Mouse (Mus musculus): ENCODE results near the gene Maml3. TPM values are rescaled to one million over a fixed set of nuclear protein-coding genes. Genes with fewer than 3 reads are reported as not detected.

The Maml3 gene
- polyA plus RNA-seq, 1 experiment from 2014 or later: 8.0 TPM

DNA sequence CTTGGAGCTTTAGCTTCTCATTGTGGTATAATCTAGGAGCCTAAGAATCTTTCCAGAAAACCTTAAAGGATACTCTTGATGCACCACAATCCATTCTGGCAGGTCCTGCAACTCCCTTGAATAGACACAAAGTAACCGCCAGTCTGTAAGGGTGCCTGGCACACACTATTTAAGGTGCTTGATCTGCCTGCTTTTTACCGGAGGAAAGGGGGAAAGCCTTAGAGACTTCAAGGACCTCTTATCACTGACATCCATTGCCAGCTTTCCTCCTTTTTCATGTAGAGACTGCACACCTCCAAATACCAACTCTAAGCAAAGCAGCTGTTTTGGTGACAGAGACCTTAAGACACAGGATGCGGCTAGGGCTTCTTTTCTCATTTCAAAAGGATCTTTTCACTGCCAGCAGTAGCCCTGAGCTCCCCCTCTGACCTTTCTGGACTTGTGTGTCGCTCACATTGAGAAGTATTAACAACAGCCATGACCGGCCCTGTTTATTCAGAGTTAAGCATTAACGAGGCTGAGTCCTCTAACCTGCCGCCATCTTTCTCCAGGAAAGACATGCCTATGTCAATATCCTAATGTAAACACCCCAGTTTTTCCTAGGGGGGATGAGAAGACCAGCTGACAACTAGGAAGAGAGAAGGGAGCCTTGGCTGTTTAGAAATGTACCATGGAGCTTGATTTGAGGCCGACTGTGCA lies 127.1 kb downstream of the Maml3 start:
- Histone ChIP-seq H3K4me2 (replicated peaks) (no peak overlapping the region), H3K36me3 (replicated peaks; ENCODE audit: control insufficient read depth, insufficient read depth) (no peaks in the 10 kb centered on the region), H3K9me3 (ENCODE audit: control insufficient read depth, low read length) (no peaks in the 10 kb centered on the region), H3K4me1 (replicated peaks; ENCODE audit: control insufficient read depth, insufficient read depth, low read length) (no peaks in the 10 kb centered on the region), H3K27me3 (ENCODE audit: control insufficient read depth, insufficient read depth, low read length) (no peaks in the 10 kb centered on the region), H3K4me3 (replicated peaks; ENCODE audit: low read length) (no peak overlapping the region), H3K27ac (no peak overlapping the region), H3K9ac (no peak overlapping the region)
- DNase-seq (ENCODE audit: low spot score) (no peak), ATAC-seq (ENCODE audit: low FRiP score) (no peak)
- 47% methylated on average over 8 of the region's 8 CpGs for WGBS

GRCm38 (mm10) chr3:51974601-51975000 lies 130.3 kb downstream of the Maml3 start:
- no peaks in the 10 kb centered on the region for H3K27me3 ChIP-seq (ENCODE audit: control insufficient read depth, insufficient read depth, low read length)
- WGBS: 94% methylated on average over 7 of the region's 7 CpGs

DNA sequence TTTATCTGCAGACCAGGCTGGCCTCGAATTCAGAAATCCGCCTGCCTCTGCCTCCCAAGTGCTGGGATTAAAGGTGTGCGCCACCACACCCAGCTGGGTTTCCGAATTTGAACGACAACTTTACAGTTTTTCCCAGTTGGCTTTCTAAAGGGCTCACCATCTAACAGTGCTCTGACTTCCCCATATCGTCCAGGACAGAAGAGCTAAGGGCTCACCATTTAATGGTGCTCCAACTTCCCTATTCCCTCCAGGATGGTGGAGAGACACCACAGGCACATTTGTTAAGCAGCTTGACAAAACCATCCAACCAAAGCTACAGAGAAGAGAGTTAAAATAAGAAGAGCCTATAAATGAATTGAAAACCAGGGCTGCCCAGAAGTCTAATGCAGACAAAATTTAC lies 130.7 kb downstream of the Maml3 start:
- Histone ChIP-seq H3K4me2 (replicated peaks) (no peak overlapping the region), H3K4me3 (replicated peaks; ENCODE audit: low read length) (no peak overlapping the region), H3K4me1 (replicated peaks; ENCODE audit: control insufficient read depth, insufficient read depth, low read length) (no peaks in the 10 kb centered on the region), H3K27ac (no peak overlapping the region), H3K27me3 (ENCODE audit: control insufficient read depth, insufficient read depth, low read length) (no peaks in the 10 kb centered on the region), H3K36me3 (replicated peaks; ENCODE audit: control insufficient read depth, insufficient read depth) (no peaks in the 10 kb centered on the region), H3K9ac (no peak overlapping the region), H3K9me3 (ENCODE audit: control insufficient read depth, low read length) (no peaks in the 10 kb centered on the region)
- WGBS: 98% methylated on average over 6 of the region's 6 CpGs
- no peak for DNase-seq (ENCODE audit: low spot score)
- no peak for ATAC-seq (ENCODE audit: low FRiP score)

More at GRCm38 (mm10) chr3:51974601-51975000, 130.3 kb downstream of the Maml3 start:
- Histone ChIP-seq H3K4me1 (replicated peaks; ENCODE audit: control insufficient read depth, insufficient read depth, low read length) (no peaks in the 10 kb centered on the region), H3K36me3 (replicated peaks; ENCODE audit: control insufficient read depth, insufficient read depth) (no peaks in the 10 kb centered on the region), H3K27ac (no peak overlapping the region), H3K4me2 (replicated peaks) (no peak overlapping the region), H3K4me3 (replicated peaks; ENCODE audit: low read length) (no peak overlapping the region), H3K9me3 (ENCODE audit: control insufficient read depth, low read length) (no peaks in the 10 kb centered on the region), H3K9ac (no peak overlapping the region)
- ATAC-seq (ENCODE audit: low FRiP score) (no peak), DNase-seq (ENCODE audit: low spot score) (no peak)

DNA sequence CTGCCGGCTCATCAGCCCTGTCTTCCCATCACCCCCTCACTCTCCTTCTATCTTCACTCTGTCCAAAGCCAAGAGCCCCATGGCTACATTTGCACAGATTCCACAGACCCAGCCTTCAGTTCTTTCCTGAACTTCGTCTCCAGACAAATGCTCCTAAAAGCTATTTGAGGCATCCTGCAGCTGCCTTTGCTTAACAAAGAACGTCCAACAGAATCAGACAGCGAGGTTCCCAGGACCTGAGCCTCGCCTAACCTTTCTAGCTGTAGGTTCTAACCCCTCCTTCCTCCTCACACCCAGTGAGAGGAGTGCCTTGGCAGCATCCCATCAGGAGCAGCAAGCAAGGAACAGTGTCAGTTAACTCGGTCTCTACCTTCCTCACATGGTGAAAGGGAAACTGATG lies 132.3 kb downstream of the Maml3 start:
- Histone ChIP-seq H3K4me3 (replicated peaks; ENCODE audit: low read length) (no peak overlapping the region), H3K27ac (no peak overlapping the region), H3K9me3 (ENCODE audit: control insufficient read depth, low read length) (no peaks in the 10 kb centered on the region), H3K9ac (no peak overlapping the region), H3K36me3 (replicated peaks; ENCODE audit: control insufficient read depth, insufficient read depth) (no peaks in the 10 kb centered on the region), H3K4me2 (replicated peaks) (no peak overlapping the region), H3K4me1 (replicated peaks; ENCODE audit: control insufficient read depth, insufficient read depth, low read length) (no peaks in the 10 kb centered on the region), H3K27me3 (ENCODE audit: control insufficient read depth, insufficient read depth, low read length) (no peaks in the 10 kb centered on the region)
- ATAC-seq (ENCODE audit: low FRiP score): no peak
- 56% methylated on average over 6 of the region's 6 CpGs for WGBS
- DNase-seq (ENCODE audit: low spot score): no peak

DNA sequence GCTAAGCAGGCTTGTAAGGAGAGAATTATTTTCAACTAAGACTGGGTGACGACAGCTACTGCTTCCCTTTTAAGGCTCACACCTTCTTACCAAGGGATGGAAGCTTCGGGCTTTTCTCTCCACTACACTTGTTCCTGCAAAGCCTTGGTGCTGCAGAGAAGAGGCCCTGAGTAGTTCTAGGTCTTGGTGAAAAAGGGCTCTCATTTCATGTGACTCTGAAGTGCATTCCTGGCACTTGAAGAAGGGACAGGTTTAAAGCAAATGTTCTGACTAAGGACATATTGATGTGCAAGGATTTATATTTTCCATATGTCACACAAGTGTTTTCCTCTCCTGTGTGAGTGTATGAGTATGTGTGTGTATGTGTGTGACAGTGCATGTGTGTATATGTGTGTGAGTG lies 134.4 kb downstream of the Maml3 start:
- 95% methylated on average over 2 of the region's 2 CpGs for whole genome bisulfite sequencing
- Histone ChIP-seq H3K9me3 (ENCODE audit: control insufficient read depth, low read length) (no peaks in the 10 kb centered on the region), H3K27ac (no peak overlapping the region), H3K4me3 (replicated peaks; ENCODE audit: low read length) (no peak overlapping the region), H3K36me3 (replicated peaks; ENCODE audit: control insufficient read depth, insufficient read depth) (no peaks in the 10 kb centered on the region), H3K4me1 (replicated peaks; ENCODE audit: control insufficient read depth, insufficient read depth, low read length) (peaks cover 7% of the 10 kb centered on the region), H3K4me2 (replicated peaks) (no peak overlapping the region), H3K27me3 (ENCODE audit: control insufficient read depth, insufficient read depth, low read length) (no peaks in the 10 kb centered on the region), H3K9ac (no peak overlapping the region)
- ATAC-seq (ENCODE audit: low FRiP score): no peak
- DNase-seq (ENCODE audit: low spot score): no peak

- ATAC-seq (ENCODE audit: low FRiP score) (no peak), DNase-seq (ENCODE audit: low spot score) (no peak)
- Histone ChIP-seq H3K4me1 (replicated peaks; ENCODE audit: control insufficient read depth, insufficient read depth, low read length) (peaks cover 16% of the 10 kb centered on the region), H3K27me3 (ENCODE audit: control insufficient read depth, insufficient read depth, low read length) (no peaks in the 10 kb centered on the region), H3K27ac (peak overlapping the region; percentile 36; the same call in 1 of the 2 replicates), H3K4me3 (replicated peaks; ENCODE audit: low read length) (no peak overlapping the region), H3K9ac (no peak overlapping the region), H3K36me3 (replicated peaks; ENCODE audit: control insufficient read depth, insufficient read depth) (no peaks in the 10 kb centered on the region), H3K4me2 (replicated peaks) (no peak overlapping the region), H3K9me3 (ENCODE audit: control insufficient read depth, low read length) (no peaks in the 10 kb centered on the region)
- WGBS: 60% methylated on average over 6 of the region's 6 CpGs
Measured at GRCm38 (mm10) chr3:51969451-51969850, 135.4 kb downstream of the Maml3 start.

GRCm38 (mm10) chr3:51965841-51966240 lies 139.0 kb downstream of the Maml3 start:
- no peaks in the 10 kb centered on the region for H3K27me3 ChIP-seq (ENCODE audit: control insufficient read depth, insufficient read depth, low read length)
- no peak for DNase-seq (ENCODE audit: low spot score)
- peak overlapping the region; percentile 34 for H3K9ac ChIP-seq
- no peaks in the 10 kb centered on the region for H3K9me3 ChIP-seq (ENCODE audit: control insufficient read depth, low read length)
- H3K27ac ChIP-seq: peak overlapping the region; percentile 80
- no peak for ATAC-seq (ENCODE audit: low FRiP score)
- H3K4me3 ChIP-seq (replicated peaks; ENCODE audit: low read length): no peak overlapping the region
- no peaks in the 10 kb centered on the region for H3K36me3 ChIP-seq (replicated peaks; ENCODE audit: control insufficient read depth, insufficient read depth)
- peaks cover 34% of the 10 kb centered on the region for H3K4me1 ChIP-seq (replicated peaks; ENCODE audit: control insufficient read depth, insufficient read depth, low read length)
- no peak overlapping the region for H3K4me2 ChIP-seq (replicated peaks)
- 62% methylated on average over 7 of the region's 7 CpGs for WGBS

- Histone ChIP-seq H3K9ac (peak overlapping the region; percentile 34), H3K4me3 (replicated peaks; ENCODE audit: low read length) (no peak overlapping the region), H3K4me1 (replicated peaks; ENCODE audit: control insufficient read depth, insufficient read depth, low read length) (peaks cover 34% of the 10 kb centered on the region), H3K27me3 (ENCODE audit: control insufficient read depth, insufficient read depth, low read length) (no peaks in the 10 kb centered on the region), H3K4me2 (replicated peaks) (no peak overlapping the region), H3K27ac (peak overlapping the region; percentile 80), H3K9me3 (ENCODE audit: control insufficient read depth, low read length) (no peaks in the 10 kb centered on the region), H3K36me3 (replicated peaks; ENCODE audit: control insufficient read depth, insufficient read depth) (no peaks in the 10 kb centered on the region)
- ATAC-seq (ENCODE audit: low FRiP score) (no peak), DNase-seq (ENCODE audit: low spot score) (no peak)
- 29% methylated on average over 2 of the region's 2 CpGs for WGBS
Measured at GRCm38 (mm10) chr3:51965436-51965835, 139.4 kb downstream of the Maml3 start.

GRCm38 (mm10) chr3:51965008-51965407 lies 139.9 kb downstream of the Maml3 start:
- H3K36me3 ChIP-seq (replicated peaks; ENCODE audit: control insufficient read depth, insufficient read depth): no peaks in the 10 kb centered on the region
- no peaks in the 10 kb centered on the region for H3K9me3 ChIP-seq (ENCODE audit: control insufficient read depth, low read length)
- H3K27me3 ChIP-seq (ENCODE audit: control insufficient read depth, insufficient read depth, low read length): no peaks in the 10 kb centered on the region
- H3K27ac ChIP-seq: peak overlapping the region; percentile 80
- peak overlapping the region; percentile 34; the same call in 1 of the 2 replicates for H3K9ac ChIP-seq
- 0 out of 2 replicates have a peak overlapping the region, but pooled peaks have one; percentile 32 for H3K4me2 ChIP-seq (replicated peaks)
- H3K4me3 ChIP-seq (replicated peaks; ENCODE audit: low read length): no peak overlapping the region
- DNase-seq (ENCODE audit: low spot score) (no peak), ATAC-seq (ENCODE audit: low FRiP score) (no peak)
- WGBS: 38% methylated on average over 3 of the region's 3 CpGs
- peaks cover 34% of the 10 kb centered on the region for H3K4me1 ChIP-seq (replicated peaks; ENCODE audit: control insufficient read depth, insufficient read depth, low read length)
